Mouse (Mus musculus) testis, adult 2 months (tissue): ENCODE measurements around the gene Sult1c2. TPM values are rescaled to one million over a fixed set of nuclear protein-coding genes. Genes with fewer than 3 reads are reported as not detected.
"Not testable (repeated sequence)": the region's sequence is repeated elsewhere in the genome, so short reads cannot be mapped to it uniquely, and the experiment has no call there.

Experiments used
- H3K27ac ChIP-seq: fragments of 200-500 bp; 2 replicates; pipeline ENCODE4 v1.5.1; 2012; ENCODE audit warnings: low read depth, low read length; ENCODE audit not compliant: control insufficient read depth, insufficient read depth
- H3K27me3 ChIP-seq: fragments of 200-500 bp; 2 replicates; pipeline ENCODE4 v1.6.1; 2012; ENCODE audit warnings: mild to moderate bottlenecking, low read length, moderate library complexity; ENCODE audit not compliant: control insufficient read depth, insufficient read depth
- H3K36me3 ChIP-seq: fragments of 200-500 bp; 2 replicates; pipeline ENCODE4 v1.6.1; 2012; ENCODE audit warnings: mild to moderate bottlenecking, low read length; ENCODE audit not compliant: control insufficient read depth, insufficient read depth
- H3K4me1 ChIP-seq: fragments of 200-500 bp; 2 replicates; pipeline ENCODE4 v1.6.1; 2012; ENCODE audit warnings: low read length; ENCODE audit not compliant: control insufficient read depth, insufficient read depth
- H3K4me3 ChIP-seq: fragments of 200-500 bp; 2 replicates; pipeline ENCODE4 v1.5.1; 2012; ENCODE audit warnings: low read depth, mild to moderate bottlenecking, low read length, moderate library complexity, mixed read lengths; ENCODE audit not compliant: control insufficient read depth
- CTCF ChIP-seq: fragments of 200-500 bp; IDR thresholded peaks from 2 replicates; pipeline ENCODE4 v1.5.1; 2012; ENCODE audit warnings: low read depth, mild to moderate bottlenecking, inconsistent platforms, low read length, moderate library complexity; ENCODE audit not compliant: control insufficient read depth, insufficient read depth, insufficient replicate concordance
- POLR2A ChIP-seq: fragments of 200-500 bp; IDR thresholded peaks from 2 replicates; pipeline ENCODE4 v1.6.1; 2012; ENCODE audit warnings: low read depth, mild to moderate bottlenecking, inconsistent platforms, low read length, moderate library complexity; ENCODE audit not compliant: control insufficient read depth
- polyA plus RNA-seq: library from polyadenylated mRNA; depleted of rRNA; stranded (reverse); fragments of >200 nt; gene quantifications from 2 replicates; pipeline ENCODE4 v1.2.3, GENCODE M21; 2012; rRNA removed

Sult1c2 gene
- polyA plus RNA-seq, 1 experiment = not detected

DNA sequence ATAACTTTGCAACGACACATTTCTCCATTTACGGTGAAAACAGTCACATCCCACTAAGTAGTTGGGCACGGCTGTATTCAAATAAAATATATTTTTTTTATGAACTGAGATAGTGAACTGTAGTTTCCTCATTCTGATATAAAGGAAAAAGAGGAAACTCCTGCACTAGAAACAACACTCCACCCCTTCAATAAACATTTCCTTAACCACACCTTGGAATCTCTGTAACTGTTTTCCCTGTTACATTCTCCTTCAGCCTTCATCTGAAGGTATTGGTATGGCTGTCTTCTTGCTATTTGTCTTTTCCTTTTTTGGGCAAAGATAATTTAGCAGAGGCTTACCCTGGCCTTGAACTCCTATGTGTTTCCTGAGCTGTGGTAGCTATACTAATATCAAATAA is 8.9 kb upstream of the Sult1c2 start:
- no peaks in the 10 kb centered on the region for H3K36me3 ChIP-seq
- no peak overlapping the region for H3K4me3 ChIP-seq
- H3K27ac ChIP-seq = no peak overlapping the region
- no peak for TF ChIP-seq CTCF
- no peak for TF ChIP-seq POLR2A
- no peaks in the 10 kb centered on the region for H3K27me3 ChIP-seq
- no peaks in the 10 kb centered on the region for H3K4me1 ChIP-seq

DNA sequence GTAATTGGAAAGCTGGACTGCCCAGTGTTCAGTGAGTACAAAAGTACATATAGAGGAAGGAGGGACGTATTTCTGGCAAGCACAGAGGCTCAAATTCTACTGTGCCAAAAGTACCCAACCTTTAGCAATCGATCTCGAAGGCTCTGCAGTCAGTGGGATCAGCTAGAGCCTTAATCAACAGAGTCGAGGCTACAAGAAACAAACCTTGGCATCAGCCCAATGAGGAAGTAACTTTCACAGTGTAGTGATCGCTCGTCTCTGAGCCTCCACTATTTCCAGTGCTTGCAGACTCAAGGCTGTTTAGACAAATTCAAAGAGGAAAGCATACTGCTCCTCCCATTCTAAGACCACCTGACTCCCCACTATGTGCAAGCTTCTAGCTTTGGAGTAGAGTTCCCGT is 343 bp downstream of the Sult1c2 start:
- no peaks in the 10 kb centered on the region for H3K36me3 ChIP-seq
- TF ChIP-seq POLR2A = no peak
- no peak for TF ChIP-seq CTCF
- H3K27me3 ChIP-seq = no peaks in the 10 kb centered on the region
- no peaks in the 10 kb centered on the region for H3K4me1 ChIP-seq
- no peak overlapping the region for H3K4me3 ChIP-seq
- H3K27ac ChIP-seq = no peak overlapping the region

DNA sequence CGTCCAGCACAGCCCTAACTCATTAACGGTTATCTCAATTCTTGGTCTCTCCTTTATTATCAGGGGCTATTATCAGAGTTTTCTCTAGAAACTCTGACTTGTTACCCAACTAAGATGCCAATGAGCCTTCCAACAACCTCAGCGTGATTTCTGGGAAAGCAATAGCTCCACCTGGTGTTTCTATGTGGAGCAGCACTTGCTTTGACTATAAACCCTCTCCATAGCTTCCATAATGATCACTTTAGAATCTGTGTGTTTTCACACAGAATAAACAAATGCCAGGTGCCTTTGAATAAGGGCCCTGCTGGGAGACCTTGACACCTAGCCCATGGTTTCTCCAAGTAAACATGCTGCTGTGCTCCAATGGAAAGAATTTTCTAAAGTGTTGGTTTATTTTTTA is 12.8 kb downstream of the Sult1c2 start:
- no peaks in the 10 kb centered on the region for H3K36me3 ChIP-seq
- no peaks in the 10 kb centered on the region for H3K4me1 ChIP-seq
- H3K27me3 ChIP-seq = no peaks in the 10 kb centered on the region
- no peak overlapping the region for H3K4me3 ChIP-seq
- H3K27ac ChIP-seq = no peak overlapping the region
- no peak for TF ChIP-seq CTCF
- no peak for TF ChIP-seq POLR2A

DNA sequence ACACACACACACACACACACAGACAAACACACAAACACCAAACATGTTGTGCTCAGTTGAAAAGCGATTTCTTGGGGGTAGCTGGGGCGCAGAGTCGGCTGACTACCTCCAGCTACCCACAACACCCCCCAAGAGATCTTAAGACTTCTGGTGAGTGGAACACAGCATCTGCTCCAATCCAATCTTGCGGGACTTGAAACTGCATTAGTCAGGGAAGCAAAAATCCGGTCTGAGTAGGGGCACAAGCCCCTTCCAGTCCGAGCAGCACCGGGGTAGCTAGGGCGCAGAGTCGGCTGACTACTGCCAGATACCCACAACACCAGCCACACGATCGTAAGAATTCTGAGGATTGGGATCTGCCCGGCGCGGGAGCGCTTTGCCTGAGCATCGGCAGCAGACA is 42.2 kb downstream of the Sult1c2 start:
- H3K4me3 ChIP-seq, H3K4me1 ChIP-seq, H3K36me3 ChIP-seq, H3K27me3 ChIP-seq, H3K27ac ChIP-seq: not testable (repeated sequence)

DNA sequence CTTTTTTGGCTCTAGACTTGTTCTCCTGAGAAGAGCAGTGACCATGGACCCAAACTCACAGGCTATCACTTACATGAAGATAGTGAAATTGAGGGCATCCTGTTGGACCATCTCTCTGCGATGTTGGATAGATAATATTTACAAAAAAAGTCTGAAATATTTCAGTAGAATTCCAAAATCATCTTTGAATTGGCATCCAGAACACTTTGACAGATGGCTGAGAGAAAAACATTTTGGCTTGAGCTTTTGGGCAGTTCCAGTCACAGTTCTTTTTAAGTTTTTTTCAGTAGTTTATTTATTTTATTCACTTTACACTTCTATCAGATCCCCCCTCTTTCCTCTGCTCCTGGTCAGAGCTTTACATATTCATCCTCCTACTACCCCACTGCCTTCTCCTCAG is 62.8 kb downstream of the Sult1c2 start:
- TF ChIP-seq CTCF (no peak), POLR2A (no peak)
- Histone ChIP-seq H3K36me3 (no peaks in the 10 kb centered on the region), H3K4me3 (no peak overlapping the region), H3K4me1 (no peaks in the 10 kb centered on the region), H3K27ac (no peak overlapping the region), H3K27me3 (no peaks in the 10 kb centered on the region)

Other genes starting within 250 kb of the Sult1c2 start
- 0.47 TPM in 2 replicates for gene Sgo1, start 157.0 kb downstream of the Sult1c2 start, polyA plus RNA-seq
- not detected in 2 replicates for gene Sult1c1, start 144.3 kb upstream of the Sult1c2 start, polyA plus RNA-seq